Mouse (Mus musculus): Measurements from ENCODE around the gene Clstn3.
"Not testable (repeated sequence)": the region's sequence is repeated elsewhere in the genome, so short reads cannot be mapped to it uniquely, and the experiment has no call there.

Gene Clstn3

GRCm38 (mm10) chr6:124448959-124449667, 15.5 kb downstream of the Clstn3 start:
- no peak for DNase-seq (ENCODE audit: low read depth, low spot score)

DNA sequence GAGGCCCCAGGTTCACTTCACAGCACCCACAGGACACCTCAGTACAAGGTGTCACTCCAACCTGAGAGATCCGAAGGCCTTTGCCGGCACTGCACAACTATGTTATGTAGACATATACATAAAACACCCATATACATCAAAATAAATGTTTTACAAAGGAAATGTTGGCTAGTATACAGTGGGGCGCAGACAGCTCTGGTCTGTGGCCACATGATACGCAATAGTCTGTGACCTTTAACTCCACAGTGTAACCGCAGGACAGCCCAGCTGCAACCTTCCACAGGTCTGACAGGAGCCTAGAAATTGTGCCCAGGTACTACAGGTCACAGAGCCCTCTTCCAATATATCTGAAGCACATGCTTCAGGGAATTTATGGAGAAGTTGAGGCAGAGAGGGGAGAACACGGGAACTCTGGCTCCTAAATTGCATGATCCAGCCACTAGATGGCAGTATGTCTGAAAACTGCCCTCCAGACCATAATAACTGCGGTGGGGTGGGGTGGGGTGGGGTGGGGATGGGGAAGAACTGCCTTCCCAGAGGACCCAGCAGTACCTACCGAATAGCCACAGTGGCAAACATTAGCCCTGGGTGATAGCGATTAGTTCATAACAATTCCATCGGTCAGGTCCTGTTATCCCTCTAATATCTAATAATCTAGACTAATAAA, 16.3 kb downstream of the Clstn3 start:
- peak; percentile 29 for DNase-seq (ENCODE audit: low read depth, low spot score)

- DNase-seq (ENCODE audit: low read depth, low spot score): no peak
Measured at GRCm38 (mm10) chr6:124447356-124447755, 17.2 kb downstream of the Clstn3 start.

DNA sequence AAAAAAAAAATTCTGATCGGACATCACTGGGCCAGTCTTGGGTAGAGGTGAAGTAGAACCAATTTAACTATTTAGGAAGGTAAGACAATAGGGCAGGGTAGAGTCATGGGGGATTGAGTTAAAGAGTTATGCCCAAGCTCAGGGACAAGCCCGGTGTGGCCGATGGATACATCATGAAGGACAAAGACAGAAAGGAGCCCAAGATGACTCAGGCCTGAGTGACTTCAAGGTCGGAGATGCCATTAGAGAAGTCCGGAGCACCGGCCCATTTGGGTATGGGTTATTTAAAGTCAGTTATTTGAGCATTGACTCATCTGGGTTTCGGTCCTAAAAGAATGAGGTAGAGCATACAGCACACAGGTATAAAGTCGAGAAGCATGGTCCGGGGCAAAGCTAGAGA, 18.1 kb downstream of the Clstn3 start:
- no peak for DNase-seq (ENCODE audit: low read depth, low spot score)

DNA sequence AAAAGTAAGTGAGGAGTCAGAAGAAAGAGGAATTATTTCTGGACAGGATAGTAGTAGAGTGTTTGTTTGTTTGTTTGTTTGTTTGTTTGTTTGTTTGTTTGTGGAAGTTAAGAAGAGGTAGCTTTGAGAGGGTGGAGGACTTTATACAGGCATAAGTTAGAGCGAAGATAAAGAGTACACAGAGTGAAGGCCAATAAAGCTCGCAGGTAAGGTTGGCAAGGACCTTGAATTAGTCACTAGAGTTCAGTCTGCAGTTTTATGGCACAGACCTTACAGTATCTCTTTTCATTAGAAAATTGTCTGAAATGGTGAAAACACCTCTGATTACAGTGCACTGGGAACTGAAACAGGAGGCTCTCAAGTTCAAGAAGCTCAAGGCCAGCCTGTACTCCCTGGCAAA, 18.6 kb downstream of the Clstn3 start:
- no peak for DNase-seq (ENCODE audit: low read depth, low spot score)

- no peak for DNase-seq (ENCODE audit: low read depth, low spot score)
Measured at GRCm38 (mm10) chr6:124443338-124443737, 21.3 kb downstream of the Clstn3 start.

- no peak for DNase-seq (ENCODE audit: low read depth, low spot score)
Measured at GRCm38 (mm10) chr6:124436245-124436644, 28.3 kb downstream of the Clstn3 start.

GRCm38 (mm10) chr6:124435173-124435572, 29.4 kb downstream of the Clstn3 start:
- no peak for DNase-seq (ENCODE audit: low read depth, low spot score)

DNA sequence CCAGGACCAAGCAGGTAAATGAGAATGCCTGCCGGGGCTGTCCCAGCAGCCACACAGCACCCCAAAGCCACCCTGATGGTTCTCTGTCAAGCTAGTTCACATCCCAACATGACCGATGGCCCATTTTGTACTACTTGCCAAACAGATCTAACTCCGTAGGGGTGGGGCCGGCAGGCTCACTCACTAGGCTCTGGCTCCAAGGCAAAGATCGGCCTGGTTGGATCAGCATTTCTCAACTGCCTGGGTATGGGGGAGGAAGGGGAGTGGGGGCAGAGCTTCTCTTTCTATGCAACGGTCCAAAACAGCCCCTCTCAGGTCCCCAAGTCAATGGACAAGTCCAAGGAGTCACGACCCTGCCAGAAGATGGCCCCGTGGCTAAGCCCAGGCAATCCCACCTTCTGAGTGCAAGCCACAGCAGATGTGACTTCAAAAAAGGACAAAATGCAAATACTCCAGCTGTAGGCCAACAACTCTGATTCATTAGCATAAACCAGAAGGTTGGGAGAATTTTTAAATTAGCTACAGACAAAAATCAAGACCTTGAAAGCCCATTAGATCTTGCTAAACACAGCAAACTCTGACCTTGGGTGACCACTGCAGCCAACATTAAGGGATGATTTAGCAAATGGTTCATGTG, 30.8 kb downstream of the Clstn3 start:
- no peak for DNase-seq (ENCODE audit: low read depth, low spot score)

- DNase-seq (ENCODE audit: low read depth, low spot score): no peak
Measured at GRCm38 (mm10) chr6:124430784-124431495, 33.7 kb downstream of the Clstn3 start.

DNA sequence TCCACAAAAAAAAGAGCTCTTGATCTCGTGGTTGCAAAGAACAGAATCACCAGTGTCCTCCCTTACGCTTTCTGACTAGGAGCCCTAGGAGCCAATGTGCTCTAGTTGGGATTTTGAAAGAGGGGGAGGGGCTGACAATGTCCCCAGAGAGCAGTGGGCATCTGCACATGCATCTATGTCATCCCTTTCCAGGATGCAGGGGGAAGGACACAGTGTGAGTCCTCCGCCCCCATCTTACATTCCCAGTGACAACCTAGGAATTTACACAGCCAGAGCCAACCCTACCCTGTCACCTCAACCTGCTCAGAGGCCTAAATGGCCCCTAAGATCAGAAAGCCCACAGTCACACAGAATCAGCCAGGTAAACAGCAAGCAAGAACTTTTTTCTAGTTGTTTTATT, 34.2 kb downstream of the Clstn3 start:
- no peak for DNase-seq (ENCODE audit: low read depth, low spot score)

GRCm38 (mm10) chr6:124427791-124428576, 36.6 kb downstream of the Clstn3 start:
- no peak for DNase-seq (ENCODE audit: low read depth, low spot score)

DNA sequence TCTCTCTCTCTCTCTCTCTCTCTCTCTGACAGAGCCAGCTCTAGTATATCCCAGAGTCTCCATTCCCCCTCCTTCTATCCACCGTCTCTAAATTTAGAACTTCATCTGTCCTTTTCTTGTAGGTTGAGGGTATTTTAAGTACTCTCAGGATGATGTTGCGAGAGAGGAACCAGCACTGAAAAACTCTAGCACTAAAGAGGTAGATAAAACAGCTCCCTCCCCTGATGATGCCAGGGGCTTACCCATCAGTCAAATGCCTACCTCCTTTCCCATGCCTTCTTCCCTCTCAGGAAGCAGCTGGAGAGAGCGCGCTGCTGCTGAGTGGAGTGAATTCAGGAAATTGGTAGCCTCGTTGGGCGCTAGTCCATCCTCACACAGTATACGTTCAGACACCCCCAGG, 37.3 kb downstream of the Clstn3 start:
- DNase-seq (ENCODE audit: low read depth, low spot score): no peak

DNA sequence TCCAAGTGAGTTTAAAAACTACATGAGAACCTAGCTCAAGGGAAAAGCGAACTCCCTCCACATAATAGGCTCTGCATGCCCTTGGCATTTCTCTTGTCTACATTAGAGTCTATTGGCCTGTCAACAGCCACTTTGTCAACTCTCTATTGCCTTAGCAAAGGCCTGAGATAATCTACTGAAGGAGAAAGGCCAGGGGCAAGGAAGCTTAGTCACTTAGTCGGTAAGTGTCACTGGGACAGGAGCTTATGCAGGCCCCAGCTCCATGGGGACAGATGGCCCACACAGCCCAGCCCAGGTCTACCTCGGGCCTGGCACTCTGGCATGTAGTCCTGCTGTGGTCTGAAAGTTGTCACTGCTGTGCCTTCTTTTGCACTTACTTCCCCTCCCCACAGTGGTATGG, 38.0 kb downstream of the Clstn3 start:
- DNase-seq (ENCODE audit: low read depth, low spot score): peak; percentile 13

- no peak for DNase-seq (ENCODE audit: low read depth, low spot score)
Measured at GRCm38 (mm10) chr6:124425523-124425922, 39.1 kb downstream of the Clstn3 start.

GRCm38 (mm10) chr6:124425042-124425441, 39.6 kb downstream of the Clstn3 start:
- not testable (repeated sequence) for DNase-seq (ENCODE audit: low read depth, low spot score)

DNA sequence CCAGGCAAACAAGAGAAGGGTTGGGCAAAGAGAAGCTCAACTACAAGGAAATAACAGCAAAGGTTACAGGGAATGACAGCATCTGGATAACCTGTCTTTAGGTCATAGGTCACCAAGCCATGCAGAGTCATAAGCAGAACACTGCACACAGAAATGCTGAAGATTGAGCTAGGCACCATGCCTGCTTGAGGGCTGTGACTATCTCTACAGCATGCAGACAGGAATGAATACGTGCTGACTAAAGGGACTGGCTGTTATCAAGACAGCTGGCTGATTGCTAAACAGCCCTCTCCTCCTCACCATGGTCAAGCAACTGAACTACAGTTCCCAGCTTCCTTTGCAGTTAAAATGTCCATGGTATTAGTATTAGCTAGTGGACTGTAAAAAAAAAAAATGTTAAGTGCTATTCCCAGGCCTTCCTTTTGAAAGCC, 40.5 kb downstream of the Clstn3 start:
- peak; percentile 8 for DNase-seq (ENCODE audit: low read depth, low spot score)

DNA sequence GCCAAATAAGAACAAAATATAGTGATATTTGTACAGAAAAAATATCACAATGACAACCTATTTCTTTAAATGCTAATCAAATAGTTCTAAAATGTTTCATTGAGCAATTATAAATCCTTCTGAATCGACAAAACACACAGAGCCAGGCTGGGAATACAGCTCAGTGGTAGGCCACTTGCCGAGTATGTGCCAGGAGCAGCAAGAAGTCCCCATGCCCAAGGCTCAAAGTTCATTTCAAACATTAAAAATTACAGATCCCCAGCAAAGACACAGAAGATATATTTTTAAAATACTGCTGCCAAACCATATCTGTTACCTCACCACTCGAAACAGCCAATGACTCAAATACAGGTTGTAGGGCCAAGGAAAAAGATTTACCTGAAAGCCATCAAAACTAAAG, 45.9 kb downstream of the Clstn3 start:
- DNase-seq (ENCODE audit: low read depth, low spot score): no peak

- peak; percentile 93 for DNase-seq (ENCODE audit: low read depth, low spot score)
Measured at GRCm38 (mm10) chr6:124415347-124416088, 49.1 kb downstream of the Clstn3 start.

- peak; percentile 98 for DNase-seq (ENCODE audit: low read depth, low spot score)
Measured at GRCm38 (mm10) chr6:124414927-124415325, 49.7 kb downstream of the Clstn3 start, which contains the start of gene Pex5. TSS of gene Pex5 (minus strand) at chr6:124415067.

Data from 3T3-L1 (cell line).